Mouse (Mus musculus): ENCODE results near the gene Spag5.

Spag5 gene

GRCm38 (mm10) chr11:78349441-78350358 is 48.4 kb downstream of the Spag5 start:
- DNase-seq (ENCODE audit: low spot score), result no peak

GRCm38 (mm10) chr11:78353081-78353480 is 51.8 kb downstream of the Spag5 start:
- peak; percentile 44 for DNase-seq (ENCODE audit: low spot score)

- no peak for DNase-seq (ENCODE audit: low spot score)
Observed at GRCm38 (mm10) chr11:78354905-78355304, 53.6 kb downstream of the Spag5 start.

- peak; percentile 59 for DNase-seq (ENCODE audit: low spot score)
Observed at GRCm38 (mm10) chr11:78355471-78356238, 54.3 kb downstream of the Spag5 start.

GRCm38 (mm10) chr11:78358330-78359007 is 57.1 kb downstream of the Spag5 start:
- no peak for DNase-seq (ENCODE audit: low spot score)

GRCm38 (mm10) chr11:78360125-78360788 is 58.9 kb downstream of the Spag5 start:
- DNase-seq (ENCODE audit: low spot score), result peak; percentile 81

GRCm38 (mm10) chr11:78360789-78361131 is 59.4 kb downstream of the Spag5 start:
- DNase-seq (ENCODE audit: low spot score), result no peak

GRCm38 (mm10) chr11:78363309-78364007 is 62.1 kb downstream of the Spag5 start:
- DNase-seq (ENCODE audit: low spot score), result no peak

GRCm38 (mm10) chr11:78364103-78364502 is 62.8 kb downstream of the Spag5 start:
- DNase-seq (ENCODE audit: low spot score), result no peak

GRCm38 (mm10) chr11:78367456-78368225 is 66.3 kb downstream of the Spag5 start:
- no peak for DNase-seq (ENCODE audit: low spot score)

GRCm38 (mm10) chr11:78370389-78370788 is 69.1 kb downstream of the Spag5 start:
- DNase-seq (ENCODE audit: low spot score), result peak; percentile 44

GRCm38 (mm10) chr11:78371711-78372110 is 70.4 kb downstream of the Spag5 start:
- no peak for DNase-seq (ENCODE audit: low spot score)
